Mouse (Mus musculus): ENCODE results near the gene Lama4.

The Lama4 gene

DNA sequence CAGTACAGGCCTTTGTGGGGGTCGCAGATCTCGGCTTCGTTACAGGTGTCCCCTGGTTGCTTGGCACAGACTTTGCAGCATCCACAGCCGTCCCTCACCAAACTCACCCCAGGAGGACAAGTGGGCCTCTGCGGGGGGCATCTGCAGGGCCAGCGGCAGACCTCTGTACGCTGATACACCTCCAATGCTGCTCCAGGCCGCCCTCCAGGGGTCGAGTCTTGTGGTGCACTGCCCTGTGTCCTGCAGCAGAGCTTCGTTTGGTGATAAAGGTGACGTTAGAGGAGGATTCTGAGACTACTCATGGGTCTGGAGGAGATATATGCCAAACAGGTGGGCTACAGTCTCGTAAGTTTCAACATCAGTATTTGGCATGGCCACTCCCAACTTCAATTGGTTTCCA lies 193.0 kb downstream of the Lama4 start:
- no peak for DNase-seq (ENCODE audit: low spot score)

Measured in layer of hippocampus, adult 11-12 months (tissue).